In the genomic region with DNA sequence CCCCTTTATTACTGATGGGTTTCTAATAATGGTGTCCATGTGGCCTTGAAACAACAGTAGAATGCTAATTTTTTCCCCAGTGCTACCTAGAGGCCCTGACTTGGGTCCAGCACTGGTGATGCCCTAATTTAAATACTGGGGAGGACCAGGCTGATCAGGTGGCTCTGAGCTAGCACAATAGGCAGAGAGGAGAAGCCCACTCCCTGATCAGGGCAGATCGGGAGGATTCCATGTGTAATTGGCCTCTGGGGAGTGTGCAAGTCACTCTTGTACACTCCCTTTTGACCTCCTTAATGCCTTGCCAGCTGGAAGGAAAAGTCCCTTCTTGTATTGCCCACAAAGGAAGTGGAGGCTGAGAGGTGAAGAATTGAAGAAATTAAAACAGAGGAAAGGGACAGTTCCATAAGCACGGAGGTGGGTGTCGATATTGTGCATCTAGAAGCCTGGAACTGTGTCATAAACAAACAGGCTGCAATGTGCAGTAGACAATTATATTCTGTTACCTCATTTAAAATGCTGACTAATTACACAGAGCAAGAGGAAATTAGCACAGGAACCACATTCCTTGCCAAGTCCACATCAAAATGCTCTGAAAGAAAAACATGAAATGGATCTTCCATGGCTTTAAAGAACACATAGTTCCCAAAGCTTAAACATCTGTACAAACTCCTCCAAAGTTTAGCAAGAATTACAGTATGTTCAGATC, we compare ENCODE assay signal across 8 mouse cellular contexts.
DNase-seq lines count a peak whose midpoint lies in the region; ATAC-seq lines count a peak whose summit lies in the region.

No protein-coding gene starts in this region.

- intact Hi-C loops in left cerebral cortex, postnatal 14 days (cut with DNase I) = no loop called here
- intact Hi-C loops in left cerebral cortex, postnatal 4 days (cut with DNase I) = no loop called here

- peak; percentile 91 for ATAC-seq in forebrain, embryonic 12.5 days (ENCODE audit: low FRiP score)
- no peak for ATAC-seq in monocyte, adult 5-6 weeks (replicated peaks; ENCODE audit: insufficient number of reproducible peaks, low FRiP score, low TSS enrichment, poor library complexity, severe bottlenecking)

- no peaks in the 10 kb centered on the region for H3K9me3 ChIP-seq in forebrain, embryonic 12.5 days

- peak; percentile 3 for DNase-seq in adrenal gland, postnatal 10 days
- DNase-seq in adrenal gland, postnatal 25 days = no peak
- peak; percentile 3 to 28 for DNase-seq in left cerebral cortex, postnatal 14 days (ENCODE audit: low spot score in 2 of 2)
- DNase-seq in left cerebral cortex, postnatal 4 days = no peak
- DNase-seq in layer of hippocampus, postnatal 36 days = peak; percentile 3 to 5
- DNase-seq in spleen, adult 18-20 months = no peak

- H3K36me3 ChIP-seq in forebrain, embryonic 12.5 days (replicated peaks) = no peaks in the 10 kb centered on the region

- H3K4me1 ChIP-seq in forebrain, embryonic 12.5 days = peaks cover 8% of the 10 kb centered on the region; the same call in 1 of the 2 replicates

- no peak overlapping the region for H3K4me2 ChIP-seq in forebrain, embryonic 12.5 days

- no peak overlapping the region for H3K9ac ChIP-seq in forebrain, embryonic 12.5 days

- no peaks in the 10 kb centered on the region for H3K27me3 ChIP-seq in forebrain, embryonic 12.5 days

- WGBS in forebrain, embryonic 12.5 days = 38% methylated on average over 3 of the region's 3 CpGs

- H3K27ac ChIP-seq in forebrain, embryonic 12.5 days = 0 out of 2 replicates have a peak overlapping the region, but pooled peaks have one; percentile 46

- H3K4me3 ChIP-seq in forebrain, embryonic 12.5 days (replicated peaks) = no peak overlapping the region

Comparison
In these comparisons a context has a peak if more than half of its experiments do, and no peak if none do; other contexts are left out.
1. DNase-seq: peak in adrenal gland, postnatal 10 days (single experiment), left cerebral cortex, postnatal 14 days (2 of 2) and layer of hippocampus, postnatal 36 days (2 of 2); none in adrenal gland, postnatal 25 days (single experiment), left cerebral cortex, postnatal 4 days (single experiment) and spleen, adult 18-20 months (0 of 2).